9 mouse cellular contexts compared by ENCODE assay signal in the genomic region with DNA sequence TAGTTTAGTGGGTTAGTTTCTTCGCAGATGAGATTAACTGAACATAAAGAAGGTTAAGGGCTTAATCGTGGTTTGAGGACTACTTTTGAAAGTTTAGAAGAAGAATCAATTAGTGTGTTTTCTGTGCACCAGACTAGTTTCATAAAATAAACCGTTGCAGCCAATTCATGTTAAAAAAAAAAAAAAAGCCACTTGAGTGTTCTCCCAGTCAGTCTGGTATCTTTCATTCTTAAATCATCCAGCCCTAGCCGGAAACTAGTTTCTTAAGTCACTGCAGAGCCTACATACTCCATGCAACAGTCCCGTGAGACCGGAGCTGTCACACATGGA. TPM values are rescaled to one million over a fixed set of nuclear protein-coding genes. Genes with fewer than 3 reads are reported as not detected.
DNase-seq lines count a peak whose midpoint lies in the region; ATAC-seq lines count a peak whose summit lies in the region.
"Had no signal": no experiment of that assay in that cellular context is flagged by ENCODE, and none has a peak within 500 bp of the region (broad histone marks: within the 10 kb centered on the region; RNA-seq: fewer than 3 reads in every experiment).

No protein-coding gene starts in this region.

- ATAC-seq in heart, embryonic 16.5 days (replicated peaks; ENCODE audit: extremely low read depth, insufficient read depth, low FRiP score): no peak
- ATAC-seq in hindbrain, embryonic 11.5 days (ENCODE audit: low FRiP score): no peak; the same call in 1 of the 2 replicates

- peak overlapping the region; percentile 94 for H3K27ac ChIP-seq in heart, embryonic 16.5 days (ENCODE audit: low read length)
- no peak overlapping the region for H3K27ac ChIP-seq in hindbrain, embryonic 11.5 days (ENCODE audit: low read depth, low read length)
- peak overlapping the region; percentile 93; the same call in 1 of the 2 replicates for H3K27ac ChIP-seq in midbrain, embryonic 10.5 days (replicated peaks)

- no peak for DNase-seq in heart, postnatal 36 days
- peak; percentile 56 for DNase-seq in MEL-GATA-1-ER (ENCODE audit: extremely low read depth, low read depth)
- no peak for DNase-seq in hindbrain, embryonic 11.5 days (ENCODE audit: low spot score)
- DNase-seq in midbrain, embryonic 10.5 days (ENCODE audit: low spot score): no peak
- no peak for DNase-seq in right cerebral cortex, postnatal 10 days (ENCODE audit: low spot score in 2 of 2)
- no peak for DNase-seq in right cerebral cortex, adult 18-20 months
- DNase-seq in spleen, postnatal 4 days (ENCODE audit: low spot score in 2 of 2): no peak

- intact Hi-C loops in heart, postnatal 36 days (cut with DNase I): no loop called here

- H3K4me2 ChIP-seq in heart, embryonic 16.5 days (ENCODE audit: low read depth, low read length): peak overlapping the region; percentile 67
- peak overlapping the region; percentile 80 for H3K4me2 ChIP-seq in hindbrain, embryonic 11.5 days (replicated peaks; ENCODE audit: low read depth, low read length)

- no peaks in the 10 kb centered on the region for H3K27me3 ChIP-seq in heart, embryonic 16.5 days (ENCODE audit: control insufficient read depth, insufficient read depth, low read length)
- H3K27me3 ChIP-seq in hindbrain, embryonic 11.5 days (ENCODE audit: control insufficient read depth, insufficient read depth, low read length): no peaks in the 10 kb centered on the region
- 0 out of 2 replicates have a peak, but pooled peaks cover 5% of the 10 kb centered on the region for H3K27me3 ChIP-seq in midbrain, embryonic 10.5 days (ENCODE audit: low read depth, poor library complexity, severe bottlenecking)

- peak overlapping the region; percentile 94 for H3K4me3 ChIP-seq in heart, embryonic 16.5 days (ENCODE audit: low read length)
- H3K4me3 ChIP-seq in hindbrain, embryonic 11.5 days (ENCODE audit: low read depth, low read length): peak overlapping the region; percentile 75
- peak overlapping the region; percentile 95 for H3K4me3 ChIP-seq in midbrain, embryonic 10.5 days

- peaks cover 13% of the 10 kb centered on the region for H3K4me1 ChIP-seq in heart, embryonic 16.5 days (ENCODE audit: control insufficient read depth, insufficient read depth, low read length)
- H3K4me1 ChIP-seq in hindbrain, embryonic 11.5 days (replicated peaks; ENCODE audit: control insufficient read depth, insufficient read depth, low read length): no peaks in the 10 kb centered on the region
- H3K4me1 ChIP-seq in midbrain, embryonic 10.5 days: peaks cover 19% of the 10 kb centered on the region

- H3K36me3 ChIP-seq in heart, embryonic 16.5 days (ENCODE audit: control insufficient read depth, insufficient read depth): peaks cover 7% of the 10 kb centered on the region
- no peaks in the 10 kb centered on the region for H3K36me3 ChIP-seq in hindbrain, embryonic 11.5 days (ENCODE audit: control insufficient read depth, insufficient read depth, low read length)
- H3K36me3 ChIP-seq in midbrain, embryonic 10.5 days: no peaks in the 10 kb centered on the region

- WGBS in heart, embryonic 16.5 days: 15% methylated on average over 6 of the region's 6 CpGs
- WGBS in hindbrain, embryonic 11.5 days: 34% methylated on average over 6 of the region's 6 CpGs
- 31% methylated on average over 6 of the region's 6 CpGs for WGBS in midbrain, embryonic 10.5 days

- no peaks in the 10 kb centered on the region for H3K9me3 ChIP-seq in heart, embryonic 16.5 days (replicated peaks; ENCODE audit: control insufficient read depth, low read length)
- no peaks in the 10 kb centered on the region for H3K9me3 ChIP-seq in hindbrain, embryonic 11.5 days (ENCODE audit: control insufficient read depth, low read length)
- no peaks in the 10 kb centered on the region for H3K9me3 ChIP-seq in midbrain, embryonic 10.5 days (replicated peaks)

- peak overlapping the region; percentile 96 for H3K9ac ChIP-seq in heart, embryonic 16.5 days (ENCODE audit: low read length)
- peak overlapping the region; percentile 85 for H3K9ac ChIP-seq in hindbrain, embryonic 11.5 days (ENCODE audit: low read depth, low read length)

RNA-seq across cellular contexts. Expression of gene Fbxo9, which starts 1.3 kb away (rescaled TPM):
- 41.1 and 47.3 TPM in 2 replicates for polyA plus RNA-seq in heart, embryonic 16.5 days (2015; fragmentation: Nextera tagmentation; extraction: Ambion mirVana)
- total RNA-seq in heart, postnatal 36 days (2021): 10 to 100 TPM; 49.9 to 52.5 TPM
- polyA plus RNA-seq in hindbrain, embryonic 11.5 days (2014; fragmentation: Nextera tagmentation; extraction: Ambion mirVana): 35.5 and 36.9 TPM in 2 replicates
- 21.9 and 22.9 TPM in 2 replicates for polyA plus RNA-seq in midbrain, embryonic 10.5 days (2016; fragmentation: Nextera tagmentation; extraction: Ambion mirVana)

RNA-seq across cellular contexts. Expression of gene Ick, which starts 1.4 kb away (rescaled TPM):
- 13.5 and 14.6 TPM in 2 replicates for polyA plus RNA-seq in heart, embryonic 16.5 days (2015; fragmentation: Nextera tagmentation; extraction: Ambion mirVana)
- total RNA-seq in heart, postnatal 36 days (2021): 10 to 100 TPM; 13.7 to 15.3 TPM
- polyA plus RNA-seq in hindbrain, embryonic 11.5 days (2014; fragmentation: Nextera tagmentation; extraction: Ambion mirVana): 36.4 and 39.3 TPM in 2 replicates
- polyA plus RNA-seq in midbrain, embryonic 10.5 days (2016; fragmentation: Nextera tagmentation; extraction: Ambion mirVana): 33.5 and 35.8 TPM in 2 replicates

RNA-seq across cellular contexts. Expression of gene Gcm1, which starts 55.8 kb away (rescaled TPM):
- 0.07 TPM in 1 of 2 replicates, not detected in the other for polyA plus RNA-seq in heart, embryonic 16.5 days (2015; fragmentation: Nextera tagmentation; extraction: Ambion mirVana)
- not detected for total RNA-seq in heart, postnatal 36 days (2021)
- 0.10 TPM in 1 of 2 replicates, not detected in the other for polyA plus RNA-seq in hindbrain, embryonic 11.5 days (2014; fragmentation: Nextera tagmentation; extraction: Ambion mirVana)
- polyA plus RNA-seq in midbrain, embryonic 10.5 days (2016; fragmentation: Nextera tagmentation; extraction: Ambion mirVana): 0.10 TPM in 1 of 2 replicates, not detected in the other
- total RNA-seq: layer of hippocampus, postnatal 36 days had no signal
